Mouse (Mus musculus): ENCODE data around the gene Ppp3ca. TPM values are rescaled to one million over a fixed set of nuclear protein-coding genes. Genes with fewer than 3 reads are reported as not detected.
A peak's percentile ranks its signal among the peaks of the same experiment; 100 is the strongest.

The Ppp3ca gene
- polyA plus RNA-seq, 1 experiment from 2014 or later, result 52.2 TPM

DNA sequence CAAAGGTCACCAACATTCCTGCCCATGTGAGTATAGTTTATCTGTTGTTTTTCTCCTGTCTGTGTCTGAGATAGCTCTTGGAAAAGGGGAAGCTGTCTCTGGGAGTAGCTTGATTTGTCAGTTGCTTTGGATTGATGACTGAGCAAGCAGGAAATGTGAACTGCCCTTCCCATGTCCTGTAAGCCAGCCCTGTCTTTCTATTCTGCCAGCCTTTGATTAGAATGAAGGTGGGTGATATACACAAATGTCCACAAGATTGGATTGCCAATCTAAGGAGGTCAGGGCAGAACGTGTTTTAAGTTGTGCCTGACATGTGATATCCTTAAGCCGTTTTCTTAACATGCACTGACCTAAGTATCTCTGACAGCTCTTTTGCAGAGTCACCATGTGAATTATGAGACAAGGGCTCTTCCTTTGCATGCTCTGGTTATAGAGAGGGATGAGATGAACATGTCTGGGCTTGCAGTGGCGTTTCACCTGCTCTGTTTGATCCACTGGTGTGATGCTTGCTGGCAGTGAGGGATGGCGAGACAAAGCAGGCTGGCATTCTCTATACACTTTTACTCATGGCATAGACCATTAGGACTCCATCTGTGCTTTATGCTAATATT lies 120.4 kb downstream of the Ppp3ca start:
- H3K27me3 ChIP-seq (ENCODE audit: control insufficient read depth, insufficient read depth, low read length), result no peaks in the 10 kb centered on the region
- no peak overlapping the region for H3K4me2 ChIP-seq
- peaks cover 21% of the 10 kb centered on the region for H3K4me1 ChIP-seq (ENCODE audit: control insufficient read depth, insufficient read depth, low read length)
- H3K27ac ChIP-seq (ENCODE audit: low read depth, low read length), result no peak overlapping the region
- no peaks in the 10 kb centered on the region for H3K36me3 ChIP-seq (ENCODE audit: control insufficient read depth, insufficient read depth, low read length)
- 49% methylated on average over 4 of the region's 4 CpGs for WGBS (ENCODE audit: insufficient replicate concordance)
- H3K9ac ChIP-seq (ENCODE audit: low read depth, low read length), result no peak overlapping the region
- H3K9me3 ChIP-seq (replicated peaks; ENCODE audit: control insufficient read depth, low read length), result 0 out of 2 replicates have a peak, but pooled peaks cover 2% of the 10 kb centered on the region
- 0 out of 2 replicates have a peak, but pooled peaks have one; percentile 39 for ATAC-seq (replicated peaks; ENCODE audit: insufficient number of reproducible peaks, low FRiP score, low TSS enrichment)
- no peak overlapping the region for H3K4me3 ChIP-seq (ENCODE audit: low read depth, low read length)

DNA sequence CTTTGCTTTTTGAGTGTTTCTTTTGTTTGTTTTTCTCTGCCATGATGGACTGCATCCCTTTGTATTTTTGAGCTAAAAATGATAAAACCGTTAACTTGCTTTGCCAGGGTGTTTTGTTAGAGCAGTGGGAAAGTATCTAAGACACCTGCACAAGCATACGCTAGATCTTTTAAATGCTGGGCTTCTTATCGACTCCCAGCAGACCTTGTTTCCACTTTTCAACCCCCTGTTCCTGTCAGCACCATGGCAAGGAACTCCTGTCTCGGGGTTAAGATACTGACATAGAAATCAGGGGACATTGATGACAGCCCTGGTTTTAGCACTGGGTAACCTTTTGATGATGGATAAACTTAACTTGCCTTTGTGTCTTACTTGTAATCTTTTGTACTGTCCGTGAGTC lies 121.5 kb downstream of the Ppp3ca start:
- H3K27ac ChIP-seq (ENCODE audit: low read depth, low read length), result no peak overlapping the region
- H3K9me3 ChIP-seq (replicated peaks; ENCODE audit: control insufficient read depth, low read length), result 0 out of 2 replicates have a peak, but pooled peaks cover 2% of the 10 kb centered on the region
- WGBS (ENCODE audit: insufficient replicate concordance), result 28% methylated on average over 5 of the region's 5 CpGs
- H3K4me1 ChIP-seq (ENCODE audit: control insufficient read depth, insufficient read depth, low read length), result peaks cover 21% of the 10 kb centered on the region
- H3K27me3 ChIP-seq (ENCODE audit: control insufficient read depth, insufficient read depth, low read length), result no peaks in the 10 kb centered on the region
- ATAC-seq (replicated peaks; ENCODE audit: insufficient number of reproducible peaks, low FRiP score, low TSS enrichment), result no peak
- no peaks in the 10 kb centered on the region for H3K36me3 ChIP-seq (ENCODE audit: control insufficient read depth, insufficient read depth, low read length)
- no peak overlapping the region for H3K4me2 ChIP-seq
- no peak overlapping the region for H3K4me3 ChIP-seq (ENCODE audit: low read depth, low read length)
- no peak overlapping the region for H3K9ac ChIP-seq (ENCODE audit: low read depth, low read length)

DNA sequence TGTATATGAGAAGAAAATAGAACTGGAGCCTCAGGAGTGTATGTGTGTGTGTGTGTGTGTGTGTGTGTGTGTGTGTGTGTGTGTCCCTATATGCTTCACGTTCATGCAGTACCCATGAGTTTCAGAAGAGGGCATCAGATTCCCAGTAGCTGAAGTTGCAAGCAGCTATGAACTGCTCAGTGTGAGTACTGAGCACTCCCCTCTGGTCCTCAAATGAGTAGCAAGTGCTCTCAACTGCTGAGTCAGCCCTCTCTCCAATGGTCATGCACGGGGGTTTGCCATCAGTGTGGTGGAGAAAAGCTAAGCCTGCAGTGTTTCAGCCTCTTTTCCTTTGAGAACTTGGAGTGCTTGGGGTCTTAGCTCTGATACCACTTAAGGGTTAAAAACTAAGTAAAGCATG lies 122.0 kb downstream of the Ppp3ca start:
- Histone ChIP-seq H3K36me3 (ENCODE audit: control insufficient read depth, insufficient read depth, low read length) (no peaks in the 10 kb centered on the region), H3K4me2 (no peak overlapping the region), H3K9ac (ENCODE audit: low read depth, low read length) (no peak overlapping the region), H3K4me1 (ENCODE audit: control insufficient read depth, insufficient read depth, low read length) (peaks cover 21% of the 10 kb centered on the region), H3K27me3 (ENCODE audit: control insufficient read depth, insufficient read depth, low read length) (no peaks in the 10 kb centered on the region), H3K27ac (ENCODE audit: low read depth, low read length) (no peak overlapping the region), H3K4me3 (ENCODE audit: low read depth, low read length) (no peak overlapping the region), H3K9me3 (replicated peaks; ENCODE audit: control insufficient read depth, low read length) (0 out of 2 replicates have a peak, but pooled peaks cover 2% of the 10 kb centered on the region)
- WGBS (ENCODE audit: insufficient replicate concordance), result 95% methylated on average over 2 of the region's 2 CpGs
- ATAC-seq (replicated peaks; ENCODE audit: insufficient number of reproducible peaks, low FRiP score, low TSS enrichment), result no peak

DNA sequence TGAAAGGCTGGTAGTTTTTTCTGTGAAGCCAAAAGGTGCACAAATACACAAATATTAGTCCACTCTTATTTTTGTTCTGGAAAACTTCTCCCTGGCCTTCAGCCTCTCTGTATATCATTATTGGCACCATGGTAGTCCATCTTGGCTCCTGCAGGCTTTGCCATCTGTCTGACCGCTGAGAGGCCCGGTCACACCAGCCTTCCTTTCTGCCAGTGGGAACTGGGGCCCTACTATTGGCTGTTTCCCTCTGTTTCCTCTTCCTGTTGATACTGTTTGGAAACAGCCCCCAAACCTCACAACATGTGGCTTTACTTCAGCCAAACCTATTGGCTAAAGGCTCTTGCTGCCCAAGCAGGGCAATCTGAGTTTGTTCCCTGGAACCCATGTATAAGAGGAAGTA lies 123.5 kb downstream of the Ppp3ca start:
- Histone ChIP-seq H3K9me3 (replicated peaks; ENCODE audit: control insufficient read depth, low read length) (0 out of 2 replicates have a peak, but pooled peaks cover 2% of the 10 kb centered on the region), H3K4me2 (no peak overlapping the region), H3K4me3 (ENCODE audit: low read depth, low read length) (no peak overlapping the region), H3K27me3 (ENCODE audit: control insufficient read depth, insufficient read depth, low read length) (no peaks in the 10 kb centered on the region), H3K36me3 (ENCODE audit: control insufficient read depth, insufficient read depth, low read length) (no peaks in the 10 kb centered on the region), H3K9ac (ENCODE audit: low read depth, low read length) (no peak overlapping the region), H3K27ac (ENCODE audit: low read depth, low read length) (no peak overlapping the region), H3K4me1 (ENCODE audit: control insufficient read depth, insufficient read depth, low read length) (peaks cover 21% of the 10 kb centered on the region)
- 76% methylated on average over 2 of the region's 2 CpGs for WGBS (ENCODE audit: insufficient replicate concordance)
- ATAC-seq (replicated peaks; ENCODE audit: insufficient number of reproducible peaks, low FRiP score, low TSS enrichment), result no peak

DNA sequence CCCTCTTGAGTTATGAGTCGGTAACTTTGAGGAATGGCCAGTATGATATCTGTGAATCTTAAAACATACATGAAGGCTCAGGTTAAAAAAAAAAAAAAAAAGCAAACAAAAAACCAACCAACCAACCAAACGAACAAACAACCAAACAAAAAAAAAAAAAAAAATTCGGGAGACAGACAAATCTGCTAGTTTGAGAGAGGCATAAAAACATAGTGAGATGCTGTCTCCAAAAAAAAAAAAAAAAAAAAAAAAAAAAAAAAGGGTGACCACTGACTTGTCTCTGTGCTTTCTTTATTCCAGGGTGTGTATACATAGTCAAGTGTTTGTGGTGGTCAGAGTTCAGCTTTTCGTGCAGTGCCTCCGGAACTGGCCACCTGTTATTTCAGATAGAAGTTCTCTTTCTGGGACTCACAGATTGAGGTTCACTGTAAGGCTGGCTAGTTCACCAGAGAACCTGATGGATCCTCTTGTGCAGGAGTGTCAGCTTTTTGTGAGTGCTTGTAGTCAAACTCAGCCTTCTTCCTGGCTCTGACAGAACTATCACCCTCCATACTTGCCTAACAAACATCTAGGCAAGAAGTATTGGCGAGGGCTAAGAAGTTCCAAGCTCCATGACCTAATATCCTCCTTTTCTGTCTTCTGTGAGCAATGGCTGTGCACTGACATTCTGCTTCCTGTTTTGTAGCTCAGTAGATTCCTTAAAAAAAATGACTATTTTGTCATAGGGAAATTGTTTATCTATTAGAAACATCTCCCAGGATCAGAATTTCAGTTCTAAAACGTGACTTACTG lies 124.7 kb downstream of the Ppp3ca start:
- Histone ChIP-seq H3K27ac (ENCODE audit: low read depth, low read length) (no peak overlapping the region), H3K4me1 (ENCODE audit: control insufficient read depth, insufficient read depth, low read length) (peaks cover 17% of the 10 kb centered on the region), H3K4me2 (no peak overlapping the region), H3K4me3 (ENCODE audit: low read depth, low read length) (no peak overlapping the region), H3K9me3 (replicated peaks; ENCODE audit: control insufficient read depth, low read length) (0 out of 2 replicates have a peak, but pooled peaks cover 2% of the 10 kb centered on the region), H3K36me3 (ENCODE audit: control insufficient read depth, insufficient read depth, low read length) (no peaks in the 10 kb centered on the region), H3K9ac (ENCODE audit: low read depth, low read length) (no peak overlapping the region), H3K27me3 (ENCODE audit: control insufficient read depth, insufficient read depth, low read length) (no peaks in the 10 kb centered on the region)
- WGBS (ENCODE audit: insufficient replicate concordance), result 77% methylated on average over 7 of the region's 7 CpGs
- ATAC-seq (replicated peaks; ENCODE audit: insufficient number of reproducible peaks, low FRiP score, low TSS enrichment), result no peak

DNA sequence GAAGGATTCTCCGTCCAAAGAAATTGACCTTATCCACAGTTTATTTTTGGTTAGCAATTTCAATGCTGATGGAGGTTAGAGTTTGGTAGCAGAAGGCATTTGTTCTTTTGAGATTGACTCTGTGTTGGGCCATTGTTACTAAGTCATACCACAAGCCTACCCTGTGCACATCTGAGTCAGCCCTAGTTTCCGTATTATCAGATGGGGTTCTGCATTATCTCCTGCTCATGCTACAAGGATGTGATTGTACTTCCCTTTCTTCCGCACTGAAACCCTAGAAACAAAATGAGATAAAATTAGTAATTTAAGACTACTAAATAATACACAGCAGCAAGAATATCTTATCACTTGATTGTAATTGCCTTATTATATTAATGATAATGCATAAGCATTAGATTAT lies 129.0 kb downstream of the Ppp3ca start:
- Histone ChIP-seq H3K9me3 (replicated peaks; ENCODE audit: control insufficient read depth, low read length) (no peaks in the 10 kb centered on the region), H3K4me3 (ENCODE audit: low read depth, low read length) (no peak overlapping the region), H3K4me2 (no peak overlapping the region), H3K4me1 (ENCODE audit: control insufficient read depth, insufficient read depth, low read length) (no peaks in the 10 kb centered on the region), H3K27me3 (ENCODE audit: control insufficient read depth, insufficient read depth, low read length) (no peaks in the 10 kb centered on the region), H3K9ac (ENCODE audit: low read depth, low read length) (no peak overlapping the region), H3K27ac (ENCODE audit: low read depth, low read length) (no peak overlapping the region), H3K36me3 (ENCODE audit: control insufficient read depth, insufficient read depth, low read length) (no peaks in the 10 kb centered on the region)
- ATAC-seq (replicated peaks; ENCODE audit: insufficient number of reproducible peaks, low FRiP score, low TSS enrichment), result no peak
- WGBS (ENCODE audit: insufficient replicate concordance), result 80% methylated on average over 3 of the region's 3 CpGs

DNA sequence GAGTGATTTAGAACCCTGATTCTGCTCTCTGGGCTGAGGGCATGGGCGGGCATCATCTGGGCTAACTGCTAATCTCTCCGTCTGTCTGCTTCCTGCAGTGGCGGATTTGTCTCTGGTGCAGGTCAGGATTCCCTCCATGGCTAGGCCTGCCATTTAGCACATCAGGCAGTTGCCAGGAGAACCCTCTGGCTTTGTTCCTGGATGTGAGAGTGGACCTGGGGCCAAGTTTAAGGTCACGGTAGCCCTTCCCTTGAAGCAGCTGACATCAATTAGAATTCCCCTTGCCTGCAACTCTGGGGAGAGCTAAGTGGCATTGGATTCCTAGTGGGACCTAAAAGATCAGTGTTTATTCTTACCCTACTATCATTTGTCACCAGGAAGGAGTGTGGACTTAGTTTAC lies 132.7 kb downstream of the Ppp3ca start:
- Histone ChIP-seq H3K9ac (ENCODE audit: low read depth, low read length) (no peak overlapping the region), H3K9me3 (replicated peaks; ENCODE audit: control insufficient read depth, low read length) (no peaks in the 10 kb centered on the region), H3K4me3 (ENCODE audit: low read depth, low read length) (no peak overlapping the region), H3K27ac (ENCODE audit: low read depth, low read length) (no peak overlapping the region), H3K36me3 (ENCODE audit: control insufficient read depth, insufficient read depth, low read length) (no peaks in the 10 kb centered on the region), H3K27me3 (ENCODE audit: control insufficient read depth, insufficient read depth, low read length) (no peaks in the 10 kb centered on the region), H3K4me1 (ENCODE audit: control insufficient read depth, insufficient read depth, low read length) (no peaks in the 10 kb centered on the region), H3K4me2 (no peak overlapping the region)
- ATAC-seq (replicated peaks; ENCODE audit: insufficient number of reproducible peaks, low FRiP score, low TSS enrichment), result no peak
- 83% methylated on average over 4 of the region's 4 CpGs for WGBS (ENCODE audit: insufficient replicate concordance)

DNA sequence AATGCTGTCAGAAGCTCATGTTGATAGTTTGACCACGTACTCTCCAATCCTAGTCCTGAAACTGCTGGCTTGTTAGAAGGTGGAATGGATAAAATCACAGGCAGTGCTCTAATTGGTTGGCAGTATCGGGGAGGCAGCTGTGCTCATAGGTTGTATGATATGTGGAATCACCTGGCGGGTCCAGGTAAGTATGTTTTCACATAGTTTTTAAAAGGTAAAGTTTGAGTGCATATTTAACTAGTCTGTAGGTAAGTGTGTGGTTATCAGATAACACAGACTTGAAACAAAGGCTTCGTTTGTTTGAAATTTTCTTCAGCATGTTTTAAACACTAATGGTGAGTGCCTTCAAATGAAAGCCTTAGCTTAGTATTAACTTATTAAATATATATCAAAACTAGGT lies 136.0 kb downstream of the Ppp3ca start:
- no peaks in the 10 kb centered on the region for H3K9me3 ChIP-seq (replicated peaks; ENCODE audit: control insufficient read depth, low read length)
- no peak for ATAC-seq (replicated peaks; ENCODE audit: insufficient number of reproducible peaks, low FRiP score, low TSS enrichment)
- H3K27ac ChIP-seq (ENCODE audit: low read depth, low read length), result no peak overlapping the region
- no peaks in the 10 kb centered on the region for H3K27me3 ChIP-seq (ENCODE audit: control insufficient read depth, insufficient read depth, low read length)
- H3K4me2 ChIP-seq, result no peak overlapping the region
- peaks cover 4% of the 10 kb centered on the region; the same call in 1 of the 2 replicates for H3K4me1 ChIP-seq (ENCODE audit: control insufficient read depth, insufficient read depth, low read length)
- no peak overlapping the region for H3K4me3 ChIP-seq (ENCODE audit: low read depth, low read length)
- H3K9ac ChIP-seq (ENCODE audit: low read depth, low read length), result no peak overlapping the region
- H3K36me3 ChIP-seq (ENCODE audit: control insufficient read depth, insufficient read depth, low read length), result no peaks in the 10 kb centered on the region
- WGBS (ENCODE audit: insufficient replicate concordance), result 85% methylated on average over 4 of the region's 4 CpGs
